21 mouse cellular contexts compared by ENCODE assay signal in genomic region chrX:51058741-51059140, GRCm38 (mm10). TPM values are rescaled to one million over a fixed set of nuclear protein-coding genes. Genes with fewer than 3 reads are reported as not detected.
DNase-seq lines count a peak whose midpoint lies in the region; ATAC-seq and TF ChIP-seq lines count a peak whose summit lies in the region.
"Had no signal": no experiment of that assay in that cellular context is flagged by ENCODE, and none has a peak within 500 bp of the region (broad histone marks: within the 10 kb centered on the region; RNA-seq: fewer than 3 reads in every experiment).

No protein-coding gene starts in this region.

- peak; percentile 85 for ATAC-seq in liver, postnatal 0 days
- ATAC-seq in liver, embryonic 12.5 days = no peak
- ATAC-seq in embryonic facial prominence, embryonic 15.5 days (ENCODE audit: insufficient number of reproducible peaks, low FRiP score, low TSS enrichment, low read depth) = no peak
- ATAC-seq in stomach, postnatal 0 days (ENCODE audit: low FRiP score, low TSS enrichment) = peak; percentile 87
- ATAC-seq: CD4-positive, CD25-positive, alpha-beta regulatory T cell, adult 4 months; forebrain, embryonic 13.5 days had no signal

- no peak for TF ChIP-seq CTCF in heart, adult 2 months (IDR thresholded peaks at IDR 0.05)
- no peak for TF ChIP-seq CTCF in liver, postnatal 0 days (IDR thresholded peaks at IDR 0.05; ENCODE audit: low read depth)
- TF ChIP-seq CTCF in stomach, postnatal 0 days (IDR thresholded peaks at IDR 0.05; ENCODE audit: low read depth) = no peak

- H3K9ac ChIP-seq in heart, adult 2 months (ENCODE audit: low read depth, low read length) = no peak overlapping the region
- H3K9ac ChIP-seq in liver, postnatal 0 days (replicated peaks) = no peak overlapping the region
- H3K9ac ChIP-seq in liver, embryonic 12.5 days = no peak overlapping the region
- H3K9ac ChIP-seq in embryonic facial prominence, embryonic 15.5 days = no peak overlapping the region
- H3K9ac ChIP-seq in stomach, postnatal 0 days (ENCODE audit: low read length) = no peak overlapping the region
- H3K9ac ChIP-seq: forebrain, embryonic 13.5 days; heart, embryonic 12.5 days; hindbrain, embryonic 15.5 days; liver, embryonic 14.5 days had no signal

- peak; percentile 17 to 35 for DNase-seq in heart, adult 18-20 months
- DNase-seq in heart, adult 2 months = no peak
- DNase-seq in liver, postnatal 0 days = no peak
- no peak for DNase-seq in stomach, postnatal 0 days (ENCODE audit: low spot score)
- no peak for DNase-seq in hindbrain, embryonic 10.5 days (ENCODE audit: low spot score)
- DNase-seq: adrenal gland, postnatal 14 days; cerebellum, adult 9-11 months; kidney, adult 11 months; kidney, postnatal 10 days; retina, postnatal 1 day; right cerebral cortex, postnatal 4 days; thymus, postnatal 14 days had no signal

- no peaks in the 10 kb centered on the region for H3K9me3 ChIP-seq in liver, postnatal 0 days (ENCODE audit: low read length)
- H3K9me3 ChIP-seq in liver, embryonic 12.5 days (replicated peaks) = no peaks in the 10 kb centered on the region
- no peaks in the 10 kb centered on the region for H3K9me3 ChIP-seq in embryonic facial prominence, embryonic 15.5 days (replicated peaks)
- no peaks in the 10 kb centered on the region for H3K9me3 ChIP-seq in stomach, postnatal 0 days (ENCODE audit: control insufficient read depth, low read length)
- no peaks in the 10 kb centered on the region for H3K9me3 ChIP-seq in hindbrain, embryonic 10.5 days
- H3K9me3 ChIP-seq: forebrain, embryonic 13.5 days; heart, embryonic 12.5 days; hindbrain, embryonic 15.5 days had no signal

- WGBS in heart, adult 2 months = 75% methylated on average over 4 of the region's 4 CpGs
- WGBS in liver, postnatal 0 days (ENCODE audit: insufficient replicate concordance) = 69% methylated on average over 4 of the region's 4 CpGs
- WGBS in liver, embryonic 12.5 days (ENCODE audit: insufficient replicate concordance) = 67% methylated on average over 4 of the region's 4 CpGs
- WGBS in embryonic facial prominence, embryonic 15.5 days = 52% methylated on average over 4 of the region's 4 CpGs
- WGBS in stomach, postnatal 0 days = 57% methylated on average over 4 of the region's 4 CpGs
- 82% methylated on average over 4 of the region's 4 CpGs for WGBS in hindbrain, embryonic 10.5 days

- no peak for TF ChIP-seq POLR2A in heart, adult 2 months (IDR thresholded peaks at IDR 0.05; ENCODE audit: insufficient read depth, low read depth, low read length)

- TF ChIP-seq EP300 in heart, adult 2 months (IDR thresholded peaks at IDR 0.05; ENCODE audit: insufficient read depth, low read depth, low read length) = no peak
- no peak for TF ChIP-seq EP300 in liver, postnatal 0 days (IDR thresholded peaks at IDR 0.05; ENCODE audit: low read depth)
- TF ChIP-seq EP300 in stomach, postnatal 0 days (optimal IDR thresholded peaks at IDR 0.05) = no peak

- intact Hi-C loops in heart, adult 2 months (cut with DNase I) = no loop called here

- H3K79me2 ChIP-seq in heart, adult 2 months (replicated peaks; ENCODE audit: control insufficient read depth, insufficient read depth, low read length) = no peaks in the 10 kb centered on the region

- H3K36me3 ChIP-seq in heart, adult 2 months (ENCODE audit: control insufficient read depth, insufficient read depth, low read length) = no peaks in the 10 kb centered on the region
- H3K36me3 ChIP-seq in liver, postnatal 0 days (replicated peaks; ENCODE audit: insufficient read depth, low read length) = no peaks in the 10 kb centered on the region
- H3K36me3 ChIP-seq in liver, embryonic 12.5 days = no peaks in the 10 kb centered on the region
- no peaks in the 10 kb centered on the region for H3K36me3 ChIP-seq in embryonic facial prominence, embryonic 15.5 days
- H3K36me3 ChIP-seq in stomach, postnatal 0 days (ENCODE audit: control insufficient read depth, insufficient read depth, low read length) = no peaks in the 10 kb centered on the region
- H3K36me3 ChIP-seq in hindbrain, embryonic 10.5 days = no peaks in the 10 kb centered on the region
- H3K36me3 ChIP-seq: heart, embryonic 12.5 days; hindbrain, embryonic 15.5 days had no signal

- H3K27me3 ChIP-seq in heart, adult 2 months (ENCODE audit: control insufficient read depth, insufficient read depth, low read length) = no peaks in the 10 kb centered on the region
- H3K27me3 ChIP-seq in liver, postnatal 0 days (ENCODE audit: insufficient read depth, low read length) = no peaks in the 10 kb centered on the region
- H3K27me3 ChIP-seq in liver, embryonic 12.5 days (replicated peaks) = no peaks in the 10 kb centered on the region
- no peaks in the 10 kb centered on the region for H3K27me3 ChIP-seq in embryonic facial prominence, embryonic 15.5 days
- no peaks in the 10 kb centered on the region for H3K27me3 ChIP-seq in stomach, postnatal 0 days (ENCODE audit: control insufficient read depth, insufficient read depth, low read length)
- 0 out of 2 replicates have a peak, but pooled peaks cover 4% of the 10 kb centered on the region for H3K27me3 ChIP-seq in hindbrain, embryonic 10.5 days (ENCODE audit: insufficient read depth, poor library complexity, severe bottlenecking)
- H3K27me3 ChIP-seq: forebrain, embryonic 13.5 days; heart, embryonic 12.5 days; hindbrain, embryonic 15.5 days had no signal

- no peaks in the 10 kb centered on the region for H3K4me1 ChIP-seq in heart, adult 2 months (ENCODE audit: control insufficient read depth, insufficient read depth, low read length)
- no peaks in the 10 kb centered on the region for H3K4me1 ChIP-seq in liver, postnatal 0 days (ENCODE audit: insufficient read depth)
- H3K4me1 ChIP-seq in liver, embryonic 12.5 days = no peaks in the 10 kb centered on the region
- H3K4me1 ChIP-seq in embryonic facial prominence, embryonic 15.5 days = no peaks in the 10 kb centered on the region
- H3K4me1 ChIP-seq in stomach, postnatal 0 days (replicated peaks; ENCODE audit: control insufficient read depth, insufficient read depth) = no peaks in the 10 kb centered on the region
- no peaks in the 10 kb centered on the region for H3K4me1 ChIP-seq in hindbrain, embryonic 10.5 days (replicated peaks)
- H3K4me1 ChIP-seq: forebrain, embryonic 13.5 days; heart, embryonic 12.5 days; hindbrain, embryonic 15.5 days had no signal

- no peak overlapping the region for H3K4me3 ChIP-seq in heart, adult 2 months
- no peak overlapping the region for H3K4me3 ChIP-seq in liver, postnatal 0 days (ENCODE audit: low read depth, low read length)
- no peak overlapping the region for H3K4me3 ChIP-seq in liver, embryonic 12.5 days
- H3K4me3 ChIP-seq in embryonic facial prominence, embryonic 15.5 days (replicated peaks) = no peak overlapping the region
- H3K4me3 ChIP-seq in stomach, postnatal 0 days (ENCODE audit: low read depth, low read length) = no peak overlapping the region
- no peak overlapping the region for H3K4me3 ChIP-seq in hindbrain, embryonic 10.5 days
- H3K4me3 ChIP-seq: forebrain, embryonic 13.5 days; heart, embryonic 12.5 days; hindbrain, embryonic 15.5 days had no signal

- H3K27ac ChIP-seq in heart, adult 2 months = no peak overlapping the region
- no peak overlapping the region for H3K27ac ChIP-seq in liver, postnatal 0 days (ENCODE audit: low read depth)
- H3K27ac ChIP-seq in liver, embryonic 12.5 days = no peak overlapping the region
- H3K27ac ChIP-seq in embryonic facial prominence, embryonic 15.5 days (replicated peaks) = peak overlapping the region; percentile 39; the same call in 1 of the 2 replicates
- no peak overlapping the region; the same call in 1 of the 2 replicates for H3K27ac ChIP-seq in stomach, postnatal 0 days (replicated peaks)
- no peak overlapping the region for H3K27ac ChIP-seq in hindbrain, embryonic 10.5 days
- H3K27ac ChIP-seq: forebrain, embryonic 13.5 days; hindbrain, embryonic 15.5 days; liver, embryonic 14.5 days; macrophage had no signal

- H3K4me2 ChIP-seq in liver, postnatal 0 days (ENCODE audit: low read depth, low read length) = no peak overlapping the region
- H3K4me2 ChIP-seq in liver, embryonic 12.5 days = no peak overlapping the region
- H3K4me2 ChIP-seq in embryonic facial prominence, embryonic 15.5 days (replicated peaks) = no peak overlapping the region
- H3K4me2 ChIP-seq in stomach, postnatal 0 days (replicated peaks; ENCODE audit: low read depth) = no peak overlapping the region
- H3K4me2 ChIP-seq: forebrain, embryonic 13.5 days; heart, embryonic 12.5 days; hindbrain, embryonic 15.5 days; midbrain, embryonic 11.5 days had no signal

RNA-seq across cellular contexts. Expression of gene Rap2c, which starts 40.9 kb away (rescaled TPM):
- total RNA-seq in heart, adult 18-20 months (2021) = 10 to 100 TPM; 21.8 to 25.6 TPM
- 10 to 100 TPM; 19.4 to 22.2 TPM for total RNA-seq in heart, adult 2 months (2021)
- polyA plus RNA-seq in heart, adult 2 months (2012; rRNA removed) = 4.6 and 10.1 TPM in 2 replicates
- polyA plus RNA-seq in liver, postnatal 0 days (2015; fragmentation: Nextera tagmentation; extraction: Ambion mirVana) = 8.5 and 9.5 TPM in 2 replicates
- polyA plus RNA-seq in liver, embryonic 12.5 days (2016; fragmentation: Nextera tagmentation; extraction: Ambion mirVana) = 11.9 TPM in 2 replicates
- 25.6 and 26.1 TPM in 2 replicates for polyA plus RNA-seq in embryonic facial prominence, embryonic 15.5 days (2015; fragmentation: Nextera tagmentation; extraction: Ambion mirVana)
- 10.7 and 11.2 TPM in 2 replicates for polyA plus RNA-seq in stomach, postnatal 0 days (2015; fragmentation: Nextera tagmentation; extraction: Ambion mirVana)
- 17.2 and 20.2 TPM in 2 replicates for polyA plus RNA-seq in hindbrain, embryonic 10.5 days (2016; fragmentation: Nextera tagmentation; extraction: Ambion mirVana)

Comparison
In these comparisons a context has a peak if more than half of its experiments do, and no peak if none do; other contexts are left out.
1. DNase-seq: peak in heart, adult 18-20 months (2 of 2); none in heart, adult 2 months (0 of 2), liver, postnatal 0 days (single experiment), stomach, postnatal 0 days (single experiment) and hindbrain, embryonic 10.5 days (single experiment).
2. ATAC-seq: peak in liver, postnatal 0 days (single experiment) and stomach, postnatal 0 days (single experiment); none in liver, embryonic 12.5 days (single experiment) and embryonic facial prominence, embryonic 15.5 days (single experiment).